17 mouse cellular contexts compared by ENCODE assay signal in genomic region chr11:117185076-117185933, GRCm38 (mm10). TPM values are rescaled to one million over a fixed set of nuclear protein-coding genes. Genes with fewer than 3 reads are reported as not detected.
A peak's percentile ranks its signal among the peaks of the same experiment; 100 is the strongest.
DNase-seq lines count a peak whose midpoint lies in the region; ATAC-seq and TF ChIP-seq lines count a peak whose summit lies in the region.
"Had no signal": no experiment of that assay in that cellular context is flagged by ENCODE, and none has a peak within 500 bp of the region (broad histone marks: within the 10 kb centered on the region; RNA-seq: fewer than 3 reads in every experiment).

No protein-coding gene starts in this region.

- ATAC-seq in midbrain, embryonic 11.5 days (ENCODE audit: low FRiP score): no peak
- ATAC-seq in midbrain, postnatal 0 days (ENCODE audit: low FRiP score): no peak
- peak; percentile 59; the same call in 1 of the 2 replicates for ATAC-seq in intestine, embryonic 15.5 days
- ATAC-seq in stomach, postnatal 0 days (ENCODE audit: low FRiP score, low TSS enrichment): peak; percentile 47; the same call in 1 of the 2 replicates
- ATAC-seq in midbrain, embryonic 14.5 days (ENCODE audit: low FRiP score, low TSS enrichment): no peak
- ATAC-seq: CD4-positive, CD25-positive, alpha-beta regulatory T cell, adult 4 months had no signal

- H3K9ac ChIP-seq in midbrain, embryonic 11.5 days (ENCODE audit: low read length): no peak overlapping the region
- no peak overlapping the region for H3K9ac ChIP-seq in midbrain, postnatal 0 days (replicated peaks; ENCODE audit: low read length, poor library complexity, severe bottlenecking)
- no peak overlapping the region for H3K9ac ChIP-seq in intestine, embryonic 15.5 days
- 0 out of 2 replicates have a peak overlapping the region, but pooled peaks have one; percentile 18 for H3K9ac ChIP-seq in stomach, postnatal 0 days (ENCODE audit: low read length)
- H3K9ac ChIP-seq in midbrain, embryonic 14.5 days (replicated peaks; ENCODE audit: low read length): no peak overlapping the region
- H3K9ac ChIP-seq: heart, embryonic 15.5 days; liver, embryonic 14.5 days had no signal

- H3K4me1 ChIP-seq in midbrain, embryonic 11.5 days (ENCODE audit: control insufficient read depth, insufficient read depth, low read length): no peaks in the 10 kb centered on the region
- H3K4me1 ChIP-seq in midbrain, postnatal 0 days (ENCODE audit: insufficient read depth, low read length): no peaks in the 10 kb centered on the region
- H3K4me1 ChIP-seq in intestine, embryonic 15.5 days (replicated peaks): peaks cover 9% of the 10 kb centered on the region
- no peaks in the 10 kb centered on the region for H3K4me1 ChIP-seq in stomach, postnatal 0 days (replicated peaks; ENCODE audit: control insufficient read depth, insufficient read depth)
- H3K4me1 ChIP-seq in midbrain, embryonic 14.5 days (ENCODE audit: control insufficient read depth, insufficient read depth, low read length): no peaks in the 10 kb centered on the region
- H3K4me1 ChIP-seq: heart, embryonic 15.5 days had no signal

- no peak overlapping the region for H3K4me3 ChIP-seq in midbrain, embryonic 11.5 days (ENCODE audit: low read depth, low read length)
- H3K4me3 ChIP-seq in midbrain, postnatal 0 days (ENCODE audit: low read depth, low read length): no peak overlapping the region
- H3K4me3 ChIP-seq in intestine, embryonic 15.5 days (replicated peaks): no peak overlapping the region
- H3K4me3 ChIP-seq in stomach, postnatal 0 days (ENCODE audit: low read depth, low read length): no peak overlapping the region
- no peak overlapping the region for H3K4me3 ChIP-seq in midbrain, embryonic 14.5 days (replicated peaks; ENCODE audit: low read depth, low read length)
- H3K4me3 ChIP-seq: forebrain, embryonic 12.5 days; heart, embryonic 15.5 days; left cerebral cortex, adult 2 months had no signal

- TF ChIP-seq EP300 in stomach, postnatal 0 days (optimal IDR thresholded peaks at IDR 0.05): no peak

- TF ChIP-seq CTCF in midbrain, postnatal 0 days (IDR thresholded peaks at IDR 0.05): no peak
- no peak for TF ChIP-seq CTCF in stomach, postnatal 0 days (IDR thresholded peaks at IDR 0.05; ENCODE audit: low read depth)

- peak; percentile 69 for DNase-seq in midbrain, embryonic 11.5 days (ENCODE audit: low spot score, missing footprints)
- no peak for DNase-seq in midbrain, postnatal 0 days (ENCODE audit: low spot score)
- DNase-seq in kidney, postnatal 4 days: peak; percentile 75 to 83
- DNase-seq in stomach, postnatal 0 days (ENCODE audit: low spot score): no peak
- no peak for DNase-seq in left cerebral cortex, adult 9 months (ENCODE audit: low spot score in 2 of 2)
- DNase-seq in midbrain, embryonic 14.5 days: no peak
- no peak for DNase-seq in urinary bladder, adult 2 months (ENCODE audit: low spot score)
- DNase-seq: adrenal gland, postnatal 36 days; gastrocnemius, postnatal 36 days; lung, postnatal 4 days; thymus, postnatal 4 days had no signal

- no peaks in the 10 kb centered on the region; the same call in none of the 2 replicates for H3K9me3 ChIP-seq in midbrain, embryonic 11.5 days (ENCODE audit: control insufficient read depth, low read length)
- H3K9me3 ChIP-seq in midbrain, postnatal 0 days (ENCODE audit: low read length): peaks cover 7% of the 10 kb centered on the region; the same call in 1 of the 2 replicates
- 0 out of 2 replicates have a peak, but pooled peaks cover 3% of the 10 kb centered on the region for H3K9me3 ChIP-seq in intestine, embryonic 15.5 days
- H3K9me3 ChIP-seq in stomach, postnatal 0 days (ENCODE audit: control insufficient read depth, low read length): 0 out of 2 replicates have a peak, but pooled peaks cover 2% of the 10 kb centered on the region
- H3K9me3 ChIP-seq in midbrain, embryonic 14.5 days (ENCODE audit: control insufficient read depth, low read length): 0 out of 2 replicates have a peak, but pooled peaks cover 3% of the 10 kb centered on the region
- H3K9me3 ChIP-seq: heart, embryonic 15.5 days had no signal

- H3K4me2 ChIP-seq in midbrain, embryonic 11.5 days: no peak overlapping the region
- no peak overlapping the region for H3K4me2 ChIP-seq in midbrain, postnatal 0 days (ENCODE audit: low read depth, low read length, poor library complexity, severe bottlenecking)
- peak overlapping the region; percentile 28; the same call in 1 of the 2 replicates for H3K4me2 ChIP-seq in intestine, embryonic 15.5 days (replicated peaks)
- H3K4me2 ChIP-seq in stomach, postnatal 0 days (replicated peaks; ENCODE audit: low read depth): no peak overlapping the region
- no peak overlapping the region for H3K4me2 ChIP-seq in midbrain, embryonic 14.5 days (ENCODE audit: low read length)
- H3K4me2 ChIP-seq: forebrain, embryonic 12.5 days; heart, embryonic 15.5 days had no signal

- H3K27ac ChIP-seq in midbrain, embryonic 11.5 days (ENCODE audit: low read depth, low read length): no peak overlapping the region
- no peak overlapping the region for H3K27ac ChIP-seq in midbrain, postnatal 0 days (ENCODE audit: low read depth, low read length)
- H3K27ac ChIP-seq in intestine, embryonic 15.5 days: peak overlapping the region; percentile 71
- no peak overlapping the region for H3K27ac ChIP-seq in stomach, postnatal 0 days (replicated peaks)
- H3K27ac ChIP-seq in midbrain, embryonic 14.5 days (replicated peaks; ENCODE audit: low read depth, low read length): no peak overlapping the region
- H3K27ac ChIP-seq: forebrain, embryonic 12.5 days; heart, embryonic 15.5 days; left cerebral cortex, adult 2 months; liver, embryonic 14.5 days had no signal

- no peaks in the 10 kb centered on the region for H3K27me3 ChIP-seq in midbrain, embryonic 11.5 days (ENCODE audit: control insufficient read depth, insufficient read depth, low read length)
- no peaks in the 10 kb centered on the region for H3K27me3 ChIP-seq in midbrain, postnatal 0 days (ENCODE audit: insufficient read depth, low read length)
- no peaks in the 10 kb centered on the region for H3K27me3 ChIP-seq in intestine, embryonic 15.5 days (replicated peaks)
- H3K27me3 ChIP-seq in stomach, postnatal 0 days (ENCODE audit: control insufficient read depth, insufficient read depth, low read length): no peaks in the 10 kb centered on the region
- H3K27me3 ChIP-seq in midbrain, embryonic 14.5 days (ENCODE audit: control insufficient read depth, insufficient read depth, low read length): no peaks in the 10 kb centered on the region
- H3K27me3 ChIP-seq: heart, embryonic 15.5 days had no signal

- 71% methylated on average over 21 of the region's 21 CpGs for WGBS in midbrain, embryonic 11.5 days
- WGBS in midbrain, postnatal 0 days: 65% methylated on average over 21 of the region's 21 CpGs
- WGBS in intestine, embryonic 15.5 days: 33% methylated on average over 21 of the region's 21 CpGs
- WGBS in stomach, postnatal 0 days: 45% methylated on average over 21 of the region's 21 CpGs
- 70% methylated on average over 21 of the region's 21 CpGs for WGBS in midbrain, embryonic 14.5 days

- H3K36me3 ChIP-seq in midbrain, embryonic 11.5 days (ENCODE audit: control insufficient read depth, insufficient read depth, low read length): no peaks in the 10 kb centered on the region
- no peaks in the 10 kb centered on the region for H3K36me3 ChIP-seq in midbrain, postnatal 0 days (ENCODE audit: insufficient read depth, low read length)
- no peaks in the 10 kb centered on the region for H3K36me3 ChIP-seq in intestine, embryonic 15.5 days
- H3K36me3 ChIP-seq in stomach, postnatal 0 days (ENCODE audit: control insufficient read depth, insufficient read depth, low read length): no peaks in the 10 kb centered on the region
- no peaks in the 10 kb centered on the region for H3K36me3 ChIP-seq in midbrain, embryonic 14.5 days (ENCODE audit: control insufficient read depth, insufficient read depth, low read length)
- H3K36me3 ChIP-seq: forebrain, embryonic 12.5 days; heart, embryonic 15.5 days had no signal

RNA-seq across cellular contexts. Expression of gene Sept9, which starts 14.2 kb away (rescaled TPM):
- polyA plus RNA-seq in midbrain, embryonic 11.5 days (2014; fragmentation: Nextera tagmentation; extraction: Ambion mirVana): 146 and 152 TPM in 2 replicates
- total RNA-seq in midbrain, postnatal 0 days (2014; rRNA removed): 105 and 108 TPM in 2 replicates
- polyA plus RNA-seq in midbrain, postnatal 0 days (2015; fragmentation: Nextera tagmentation; extraction: Ambion mirVana): 95.3 and 100 TPM in 2 replicates
- 166 and 167 TPM in 2 replicates for polyA plus RNA-seq in intestine, embryonic 15.5 days (2015; fragmentation: Nextera tagmentation; extraction: Ambion mirVana)
- polyA plus RNA-seq in stomach, postnatal 0 days (2015; fragmentation: Nextera tagmentation; extraction: Ambion mirVana): 42.9 and 46.2 TPM in 2 replicates
- polyA plus RNA-seq in midbrain, embryonic 14.5 days (2014; fragmentation: Nextera tagmentation; extraction: Ambion mirVana): 91.8 and 97.4 TPM in 2 replicates
- polyA plus RNA-seq in urinary bladder, adult 2 months (2012; rRNA removed): 38.4 and 62.8 TPM in 2 replicates

Comparison
In these comparisons a context has a peak if more than half of its experiments do, and no peak if none do; other contexts are left out.
1. DNase-seq: peak in midbrain, embryonic 11.5 days (single experiment) and kidney, postnatal 4 days (2 of 2); none in midbrain, postnatal 0 days (single experiment), stomach, postnatal 0 days (single experiment), left cerebral cortex, adult 9 months (0 of 2), midbrain, embryonic 14.5 days (single experiment) and urinary bladder, adult 2 months (single experiment).
2. ATAC-seq: peak in intestine, embryonic 15.5 days (single experiment) and stomach, postnatal 0 days (single experiment); none in midbrain, embryonic 11.5 days (single experiment), midbrain, postnatal 0 days (single experiment) and midbrain, embryonic 14.5 days (single experiment).